Mouse (Mus musculus) embryonic facial prominence, embryonic 11.5 days (tissue): Measurements from ENCODE around the gene Ereg. TPM values are rescaled to one million over a fixed set of nuclear protein-coding genes. Genes with fewer than 3 reads are reported as not detected.

ENCODE experiments used
- ATAC-seq: fragments of 200-750 bp; cut with Nextera tagmentation; replicated peaks from 2 replicates; pipeline ENCODE4 v1.8.0; 2017; ENCODE audit warnings: low read depth; ENCODE audit not compliant: insufficient number of reproducible peaks, low FRiP score, low TSS enrichment
- DNase-seq: peaks from one replicate; pipeline ENCODE4 v3.0.0-alpha.2; 2015; ENCODE audit warnings: low spot score
- H3K27ac ChIP-seq: fragments of 300-500 bp; sonication (generic); replicated peaks from 2 replicates; pipeline ENCODE4 v1.5.1; 2014; ENCODE audit warnings: mild to moderate bottlenecking, low read depth, low read length, control low read depth
- H3K27me3 ChIP-seq: fragments of 300-500 bp; sonication (generic); 2 replicates; pipeline ENCODE4 v1.6.1; 2014; ENCODE audit warnings: mild to moderate bottlenecking, low read length, moderate library complexity, mixed read lengths; ENCODE audit not compliant: control insufficient read depth, insufficient read depth
- H3K36me3 ChIP-seq: fragments of 300-500 bp; sonication (generic); replicated peaks from 2 replicates; pipeline ENCODE4 v1.6.1; 2014; ENCODE audit warnings: low read depth, mild to moderate bottlenecking, low read length, moderate library complexity, mixed read lengths; ENCODE audit not compliant: control insufficient read depth, insufficient read depth
- H3K4me1 ChIP-seq: fragments of 300-500 bp; sonication (generic); 2 replicates; pipeline ENCODE4 v1.6.1; 2014; ENCODE audit warnings: low read length, mixed read lengths; ENCODE audit not compliant: control insufficient read depth, insufficient read depth
- H3K4me2 ChIP-seq: fragments of 300-500 bp; sonication (generic); 2 replicates; pipeline ENCODE4 v1.6.1; 2014; ENCODE audit warnings: low read depth, mild to moderate bottlenecking, control low read depth, low read length, moderate library complexity
- H3K4me3 ChIP-seq: fragments of 300-500 bp; sonication (generic); 2 replicates; pipeline ENCODE4 v1.5.1; 2014; ENCODE audit warnings: low read depth, low read length, control low read depth
- H3K9ac ChIP-seq: fragments of 300-500 bp; sonication (generic); replicated peaks from 2 replicates; pipeline ENCODE4 v1.6.1; 2014; ENCODE audit warnings: mild to moderate bottlenecking, control low read depth, low read length
- H3K9me3 ChIP-seq: fragments of 300-500 bp; sonication (generic); replicated peaks from 2 replicates; pipeline ENCODE4 v1.6.1; 2016; ENCODE audit warnings: mild to moderate bottlenecking, low read length, inconsistent platforms, mixed read lengths; ENCODE audit not compliant: control insufficient read depth
- WGBS: fragments of 180-500 bp; shearing (Covaris S2); extraction: QIAGEN DNeasy Blood & Tissue Kit; methylation state at CpG from one replicate; pipeline ENCODE4 v1.1.7; 2014; 5-methylcytosine and 5-hydroxymethylcytosine counted together
- polyA plus RNA-seq: library from polyadenylated mRNA; unstranded; fragments of >200 nt; fragmentation: Nextera tagmentation; extraction: Ambion mirVana; gene quantifications from 2 replicates; pipeline ENCODE4 v1.2.1, GENCODE M21; 2014

Ereg gene
- polyA plus RNA-seq, 1 experiment from 2014 or later, result 0.08 TPM

GRCm38 (mm10) chr5:91085291-91085690, 10.9 kb downstream of the Ereg start:
- Histone ChIP-seq H3K27me3 (no peaks in the 10 kb centered on the region), H3K9me3 (no peaks in the 10 kb centered on the region), H3K9ac (no peak overlapping the region), H3K36me3 (no peaks in the 10 kb centered on the region), H3K4me1 (no peaks in the 10 kb centered on the region), H3K4me3 (no peak overlapping the region), H3K4me2 (no peak overlapping the region), H3K27ac (no peak overlapping the region)
- WGBS, result 83% methylated on average over 5 of the region's 5 CpGs
- DNase-seq, result no peak
- no peak for ATAC-seq

GRCm38 (mm10) chr5:91090301-91090700, 15.9 kb downstream of the Ereg start:
- Histone ChIP-seq H3K27me3 (no peaks in the 10 kb centered on the region), H3K27ac (no peak overlapping the region), H3K4me3 (no peak overlapping the region), H3K4me1 (no peaks in the 10 kb centered on the region), H3K4me2 (no peak overlapping the region), H3K36me3 (no peaks in the 10 kb centered on the region), H3K9ac (no peak overlapping the region), H3K9me3 (no peaks in the 10 kb centered on the region)
- 84% methylated on average over 3 of the region's 3 CpGs for WGBS
- no peak for ATAC-seq
- no peak for DNase-seq

GRCm38 (mm10) chr5:91097911-91098614, 23.6 kb downstream of the Ereg start:
- ATAC-seq, result no peak
- Histone ChIP-seq H3K4me3 (no peak overlapping the region), H3K9me3 (no peaks in the 10 kb centered on the region), H3K27me3 (no peaks in the 10 kb centered on the region), H3K4me1 (no peaks in the 10 kb centered on the region), H3K9ac (no peak overlapping the region), H3K27ac (no peak overlapping the region), H3K36me3 (no peaks in the 10 kb centered on the region), H3K4me2 (no peak overlapping the region)
- 90% methylated on average over 10 of the region's 10 CpGs for WGBS
- DNase-seq, result no peak

GRCm38 (mm10) chr5:91101742-91102141, 27.3 kb downstream of the Ereg start:
- H3K27me3 ChIP-seq, result no peaks in the 10 kb centered on the region
- no peak for ATAC-seq
- H3K9ac ChIP-seq, result no peak overlapping the region
- no peak overlapping the region for H3K4me3 ChIP-seq
- no peaks in the 10 kb centered on the region for H3K9me3 ChIP-seq
- H3K27ac ChIP-seq, result no peak overlapping the region
- no peak for DNase-seq
- H3K4me2 ChIP-seq, result no peak overlapping the region
- no peaks in the 10 kb centered on the region for H3K36me3 ChIP-seq
- H3K4me1 ChIP-seq, result no peaks in the 10 kb centered on the region
- 88% methylated on average over 5 of the region's 5 CpGs for WGBS

GRCm38 (mm10) chr5:91103943-91104665, 29.7 kb downstream of the Ereg start:
- WGBS, result 77% methylated on average over 7 of the region's 7 CpGs
- no peak overlapping the region for H3K27ac ChIP-seq
- no peak for DNase-seq
- no peak overlapping the region for H3K4me3 ChIP-seq
- H3K9me3 ChIP-seq, result no peaks in the 10 kb centered on the region
- no peak overlapping the region for H3K9ac ChIP-seq
- no peak for ATAC-seq
- no peak overlapping the region for H3K4me2 ChIP-seq
- H3K4me1 ChIP-seq, result no peaks in the 10 kb centered on the region
- H3K27me3 ChIP-seq, result no peaks in the 10 kb centered on the region
- H3K36me3 ChIP-seq, result no peaks in the 10 kb centered on the region

- H3K4me2 ChIP-seq, result no peak overlapping the region
- WGBS, result 88% methylated on average over 5 of the region's 5 CpGs
- ATAC-seq (no peak), DNase-seq (no peak)
- H3K27me3 ChIP-seq, result no peaks in the 10 kb centered on the region
- H3K36me3 ChIP-seq, result no peaks in the 10 kb centered on the region
- no peaks in the 10 kb centered on the region for H3K4me1 ChIP-seq
- H3K9me3 ChIP-seq, result no peaks in the 10 kb centered on the region
- no peak overlapping the region for H3K4me3 ChIP-seq
- no peak overlapping the region for H3K27ac ChIP-seq
- no peak overlapping the region for H3K9ac ChIP-seq
These were observed 31.8 kb downstream of the Ereg start for GRCm38 (mm10) chr5:91106248-91106647.

GRCm38 (mm10) chr5:91110023-91110670, 35.7 kb downstream of the Ereg start:
- DNase-seq, result peak; percentile 13
- Histone ChIP-seq H3K4me1 (no peaks in the 10 kb centered on the region), H3K9ac (no peak overlapping the region), H3K36me3 (no peaks in the 10 kb centered on the region), H3K27ac (no peak overlapping the region), H3K4me3 (no peak overlapping the region), H3K9me3 (no peaks in the 10 kb centered on the region), H3K27me3 (no peaks in the 10 kb centered on the region), H3K4me2 (no peak overlapping the region)
- WGBS, result 87% methylated on average over 6 of the region's 6 CpGs
- no peak for ATAC-seq

- WGBS, result 83% methylated on average over 8 of the region's 8 CpGs
- no peaks in the 10 kb centered on the region for H3K9me3 ChIP-seq
- no peak overlapping the region for H3K4me3 ChIP-seq
- H3K27me3 ChIP-seq, result no peaks in the 10 kb centered on the region
- H3K4me2 ChIP-seq, result no peak overlapping the region
- no peak for DNase-seq
- ATAC-seq, result no peak
- H3K4me1 ChIP-seq, result no peaks in the 10 kb centered on the region
- H3K27ac ChIP-seq, result no peak overlapping the region
- no peaks in the 10 kb centered on the region for H3K36me3 ChIP-seq
- no peak overlapping the region for H3K9ac ChIP-seq
These were observed 36.6 kb downstream of the Ereg start for GRCm38 (mm10) chr5:91111019-91111418.
